Mouse (Mus musculus) small intestine, adult 2 months (tissue): ENCODE measurements around the gene Wdr95. TPM values are rescaled to one million over a fixed set of nuclear protein-coding genes. Genes with fewer than 3 reads are reported as not detected.

Source experiments
- H3K27ac ChIP-seq: fragments of 200-500 bp; 2 replicates; pipeline ENCODE4 v1.5.1; 2012; ENCODE audit warnings: low read depth, low read length, control low read depth, inconsistent platforms; ENCODE audit not compliant: insufficient read depth
- H3K27me3 ChIP-seq: fragments of 200-500 bp; 2 replicates; pipeline ENCODE4 v1.6.1; 2012; ENCODE audit warnings: mild to moderate bottlenecking, moderate library complexity, low read length, inconsistent platforms; ENCODE audit not compliant: control insufficient read depth, insufficient read depth
- H3K36me3 ChIP-seq: fragments of 200-500 bp; 2 replicates; pipeline ENCODE4 v1.6.1; 2012; ENCODE audit warnings: mild to moderate bottlenecking, low read length, control low read depth, inconsistent platforms; ENCODE audit not compliant: control insufficient read depth, insufficient read depth
- H3K4me1 ChIP-seq: fragments of 200-500 bp; 2 replicates; pipeline ENCODE4 v1.6.1; 2012; ENCODE audit warnings: low read length, inconsistent platforms, mixed read lengths; ENCODE audit not compliant: control insufficient read depth, insufficient read depth, insufficient read length
- H3K4me3 ChIP-seq: fragments of 200-500 bp; 2 replicates; pipeline ENCODE4 v1.5.1; 2012; ENCODE audit warnings: low read depth, mild to moderate bottlenecking, control low read depth, inconsistent platforms, low read length, moderate library complexity
- CTCF ChIP-seq: fragments of 200-500 bp; IDR thresholded peaks from 2 replicates; pipeline ENCODE4 v1.5.1; 2012; ENCODE audit warnings: low read depth, mild to moderate bottlenecking, control low read depth, inconsistent platforms, low read length, moderate library complexity, mixed read lengths; ENCODE audit not compliant: insufficient replicate concordance, insufficient read length; ENCODE audit errors: extremely low read depth
- POLR2A ChIP-seq: fragments of 200-500 bp; IDR thresholded peaks from 2 replicates; pipeline ENCODE4 v1.6.1; 2012; ENCODE audit warnings: low read depth, mild to moderate bottlenecking, control low read depth, inconsistent platforms, low read length, moderate library complexity
- WGBS: fragments of 180-500 bp; shearing (Covaris S2); methylation state at CpG from one replicate; pipeline ENCODE4 v1.1.7; 2018; 5-methylcytosine and 5-hydroxymethylcytosine counted together
- polyA plus RNA-seq: library from polyadenylated mRNA; depleted of rRNA; stranded (reverse); fragments of >200 nt; gene quantifications from 2 replicates; pipeline ENCODE4 v1.2.3, GENCODE M21; 2012

Wdr95 gene
- polyA plus RNA-seq, 1 experiment, result not detected

DNA sequence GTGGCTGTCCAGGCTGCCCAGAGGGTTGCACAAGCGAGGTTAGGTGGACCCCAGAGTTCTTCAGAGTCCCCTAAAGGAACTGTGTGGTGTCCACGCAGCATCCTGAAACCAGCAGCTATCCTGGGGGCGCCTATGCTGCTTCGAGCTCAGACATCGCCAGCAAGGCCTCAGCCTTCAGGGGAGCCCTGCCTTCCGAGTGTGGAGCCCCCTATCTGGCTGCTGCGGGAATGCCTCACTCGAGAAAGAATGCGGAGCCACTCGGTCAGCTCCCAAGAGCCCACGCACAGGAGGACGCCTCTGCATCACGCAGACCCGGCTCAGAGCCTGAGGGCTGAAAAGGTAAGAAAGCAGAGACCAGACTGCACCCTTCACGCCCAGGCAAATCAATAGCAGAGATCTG is 38.2 kb upstream of the Wdr95 start:
- Histone ChIP-seq H3K4me1 (no peaks in the 10 kb centered on the region), H3K27me3 (no peaks in the 10 kb centered on the region), H3K36me3 (no peaks in the 10 kb centered on the region), H3K27ac (no peak overlapping the region), H3K4me3 (no peak overlapping the region)
- WGBS, result 76% methylated on average over 15 of the region's 15 CpGs
- TF ChIP-seq POLR2A, result no peak
- TF ChIP-seq CTCF, result no peak

DNA sequence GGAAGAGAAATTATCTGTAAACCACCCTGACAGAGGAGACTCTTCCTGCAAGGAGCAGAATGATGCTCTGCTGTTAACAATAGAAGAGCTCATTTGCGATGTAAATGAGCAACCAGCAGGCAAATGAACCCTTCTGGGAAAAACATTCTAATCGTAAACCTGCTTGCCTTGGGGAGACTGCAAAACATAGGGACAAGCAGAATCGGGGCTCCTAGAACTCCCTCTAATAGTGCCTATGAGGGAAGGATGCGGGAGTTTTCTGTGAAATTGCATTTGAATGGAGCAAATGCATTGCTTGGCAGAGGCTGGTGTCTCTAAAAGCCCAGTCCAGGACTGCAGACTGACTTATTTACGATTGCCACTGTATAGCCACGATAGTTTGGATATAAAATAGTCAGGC is 32.8 kb upstream of the Wdr95 start:
- no peak for TF ChIP-seq POLR2A
- no peak for TF ChIP-seq CTCF

DNA sequence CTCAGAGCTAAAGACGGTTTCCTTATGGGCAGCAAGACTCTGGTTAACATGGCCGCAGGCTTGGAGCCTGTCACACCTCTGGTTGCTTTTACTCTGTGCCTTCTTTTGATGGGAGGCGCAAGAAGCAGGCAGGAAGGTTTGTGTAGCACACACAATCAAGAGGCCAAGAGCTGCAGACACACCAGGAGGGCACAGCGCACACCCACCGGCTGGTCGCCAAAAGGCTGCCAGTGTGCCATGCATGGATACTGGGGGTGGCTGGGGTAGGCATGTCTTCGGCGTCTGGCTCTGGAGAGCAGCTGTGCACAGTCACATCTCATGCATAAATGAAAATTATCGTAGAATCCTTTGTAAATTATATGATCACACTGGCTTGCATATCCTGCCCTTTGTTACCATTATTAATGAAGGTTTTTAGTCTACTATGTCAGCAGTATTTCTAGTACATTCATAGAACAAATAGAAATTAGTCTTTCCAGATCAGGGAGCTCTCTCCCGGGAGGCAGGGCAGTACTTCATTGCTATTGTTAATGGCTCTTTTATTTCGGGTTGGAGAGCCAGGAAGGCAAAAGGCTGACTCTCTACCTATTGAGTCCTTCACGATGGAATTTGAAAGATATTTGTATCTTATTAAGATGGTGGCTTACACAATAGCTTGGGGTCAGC is 31.9 kb upstream of the Wdr95 start:
- no peaks in the 10 kb centered on the region for H3K27me3 ChIP-seq
- TF ChIP-seq CTCF (no peak), POLR2A (no peak)
- H3K4me1 ChIP-seq, result no peaks in the 10 kb centered on the region
- no peak overlapping the region for H3K4me3 ChIP-seq
- no peaks in the 10 kb centered on the region for H3K36me3 ChIP-seq
- no peak overlapping the region for H3K27ac ChIP-seq
- WGBS, result 69% methylated on average over 12 of the region's 12 CpGs

More for the DNA sequence above, 32.8 kb upstream of the Wdr95 start:
- H3K4me3 ChIP-seq, result no peak overlapping the region
- H3K36me3 ChIP-seq, result no peaks in the 10 kb centered on the region
- no peaks in the 10 kb centered on the region for H3K27me3 ChIP-seq
- no peak overlapping the region for H3K27ac ChIP-seq
- no peaks in the 10 kb centered on the region for H3K4me1 ChIP-seq
- 57% methylated on average over 6 of the region's 6 CpGs for WGBS

DNA sequence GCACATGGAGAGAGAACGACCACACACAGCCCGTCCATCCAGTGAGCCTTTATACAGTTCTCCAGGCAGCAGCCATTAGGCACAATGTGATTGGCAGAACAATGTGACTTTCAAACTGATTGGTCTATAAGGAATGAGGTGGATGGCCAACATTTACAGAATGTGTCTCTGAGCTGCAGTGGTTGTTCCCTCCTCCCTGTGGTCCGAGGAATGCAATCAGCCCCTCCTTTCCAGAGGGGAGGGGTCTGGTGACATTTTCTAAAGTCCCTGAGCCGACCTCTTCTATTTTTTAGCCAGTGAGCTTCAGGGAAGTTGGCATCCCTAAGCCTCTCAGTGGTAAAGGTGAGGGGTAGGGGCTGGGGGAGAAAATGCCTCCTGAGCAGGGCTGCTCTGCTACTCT is 28.5 kb upstream of the Wdr95 start:
- no peaks in the 10 kb centered on the region for H3K36me3 ChIP-seq
- no peak for TF ChIP-seq CTCF
- no peak for TF ChIP-seq POLR2A
- H3K27me3 ChIP-seq, result no peaks in the 10 kb centered on the region
- no peak overlapping the region for H3K4me3 ChIP-seq
- 37% methylated on average over 4 of the region's 4 CpGs for WGBS
- no peak overlapping the region for H3K27ac ChIP-seq
- H3K4me1 ChIP-seq, result no peaks in the 10 kb centered on the region

DNA sequence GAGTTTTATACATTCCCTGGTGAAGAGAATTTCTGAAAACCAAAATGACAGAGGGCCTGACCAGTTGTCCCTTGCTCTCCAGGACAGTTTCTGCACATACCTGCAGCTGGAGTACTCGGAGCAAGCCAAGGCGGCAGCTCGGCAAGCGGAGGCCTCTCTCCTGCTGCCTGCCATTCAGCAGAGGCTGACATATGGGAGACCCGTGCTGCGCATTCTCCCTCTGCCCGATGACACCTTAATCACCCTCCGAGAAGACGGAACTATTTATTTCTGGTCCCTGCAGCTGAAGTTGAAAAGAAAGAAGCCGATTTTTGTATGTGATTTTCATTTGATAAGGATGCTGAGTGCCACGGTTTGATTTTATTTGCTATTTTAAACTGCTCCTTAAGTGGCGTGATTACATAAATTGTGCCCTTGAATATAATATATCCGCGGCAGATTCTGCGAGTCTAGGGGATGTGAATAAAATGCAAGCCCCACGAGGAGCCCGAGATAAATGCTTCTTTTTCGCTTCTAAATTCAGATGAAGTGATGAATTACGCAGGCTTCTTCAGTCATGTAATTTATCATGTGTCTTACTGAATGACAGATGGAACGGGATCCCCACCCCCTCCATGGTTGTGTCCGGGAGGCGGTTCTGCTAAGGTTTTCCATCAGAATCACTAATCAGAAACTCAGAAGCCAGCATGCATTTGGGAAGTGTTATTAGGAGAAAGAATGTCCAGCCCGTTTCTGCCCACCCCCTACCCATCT is 24.9 kb upstream of the Wdr95 start:
- H3K4me1 ChIP-seq, result no peaks in the 10 kb centered on the region
- H3K36me3 ChIP-seq, result no peaks in the 10 kb centered on the region
- H3K27ac ChIP-seq, result no peak overlapping the region
- 85% methylated on average over 23 of the region's 23 CpGs for WGBS
- H3K27me3 ChIP-seq, result no peaks in the 10 kb centered on the region
- no peak for TF ChIP-seq CTCF
- TF ChIP-seq POLR2A, result no peak
- no peak overlapping the region for H3K4me3 ChIP-seq

DNA sequence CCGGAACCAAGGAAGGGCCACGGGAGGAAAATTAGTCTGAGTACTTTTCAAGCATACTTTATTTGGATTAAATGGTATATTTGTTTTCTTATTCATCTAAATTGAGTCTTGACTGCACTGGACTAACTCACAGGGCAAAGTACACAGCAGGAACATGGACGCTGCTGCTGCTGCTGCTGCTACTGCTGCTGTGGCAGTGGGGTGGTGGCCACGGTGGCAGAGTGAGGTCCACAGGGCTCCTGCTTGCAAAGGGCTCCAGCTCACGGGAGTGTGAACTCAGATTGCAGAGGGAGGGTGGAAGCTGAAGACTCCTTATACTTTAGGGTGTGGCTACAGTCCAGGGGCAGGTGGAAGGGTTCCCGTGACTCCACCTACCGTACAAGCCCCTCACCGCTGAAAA is 23.5 kb upstream of the Wdr95 start:
- TF ChIP-seq POLR2A, result no peak
- no peak for TF ChIP-seq CTCF
- no peak overlapping the region for H3K4me3 ChIP-seq
- WGBS, result 47% methylated on average over 8 of the region's 8 CpGs
- no peaks in the 10 kb centered on the region for H3K4me1 ChIP-seq
- no peaks in the 10 kb centered on the region for H3K36me3 ChIP-seq
- H3K27ac ChIP-seq, result no peak overlapping the region
- no peaks in the 10 kb centered on the region for H3K27me3 ChIP-seq

DNA sequence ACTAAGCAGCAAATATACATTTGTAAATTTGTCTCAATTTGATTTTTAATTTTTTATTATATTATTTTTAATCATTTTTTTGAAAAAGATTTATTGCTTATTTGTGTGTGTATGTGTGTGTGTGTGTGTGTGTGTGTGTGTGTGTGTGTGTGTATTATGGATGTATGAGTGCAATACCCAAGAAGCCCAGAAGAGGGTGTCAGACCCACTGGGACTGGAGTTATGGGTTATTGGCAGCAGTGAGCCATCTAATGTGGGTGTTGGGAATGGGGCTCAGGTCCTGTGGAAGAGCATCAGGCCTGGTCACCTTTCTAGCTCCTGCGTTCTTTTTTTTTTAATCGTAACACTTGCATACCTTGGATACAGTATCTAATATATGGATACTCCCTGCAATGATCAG is 22.4 kb upstream of the Wdr95 start:
- Histone ChIP-seq H3K27ac (no peak overlapping the region), H3K27me3 (no peaks in the 10 kb centered on the region), H3K4me3 (no peak overlapping the region), H3K4me1 (no peaks in the 10 kb centered on the region), H3K36me3 (no peaks in the 10 kb centered on the region)
- WGBS, result 93% methylated on average over 2 of the region's 2 CpGs
- no peak for TF ChIP-seq CTCF
- TF ChIP-seq POLR2A, result no peak
